8 mouse cellular contexts compared by ENCODE assay signal in genomic region chr17:87797688-87798291, GRCm38 (mm10). TPM values are rescaled to one million over a fixed set of nuclear protein-coding genes. Genes with fewer than 3 reads are reported as not detected.
DNase-seq lines count a peak whose midpoint lies in the region; ATAC-seq and TF ChIP-seq lines count a peak whose summit lies in the region.

Gene Kcnk12 (minus strand): TSS chr17:87797994.

- H3K27me3 ChIP-seq in heart, adult 2 months (ENCODE audit: control insufficient read depth, insufficient read depth, low read length) = peaks cover 24% of the 10 kb centered on the region
- H3K27me3 ChIP-seq in kidney, adult 2 months (replicated peaks; ENCODE audit: control insufficient read depth, insufficient read depth, low read length) = peaks cover 2% of the 10 kb centered on the region; the same call in 1 of the 2 replicates
- peaks cover 87% of the 10 kb centered on the region for H3K27me3 ChIP-seq in limb, embryonic 12.5 days
- H3K27me3 ChIP-seq in neural tube, embryonic 13.5 days = peaks cover 82% of the 10 kb centered on the region

- no peaks in the 10 kb centered on the region for H3K9me3 ChIP-seq in limb, embryonic 12.5 days
- no peaks in the 10 kb centered on the region for H3K9me3 ChIP-seq in neural tube, embryonic 13.5 days

- TF ChIP-seq CTCF in heart, adult 2 months (IDR thresholded peaks at IDR 0.05) = no peak
- TF ChIP-seq CTCF in kidney, adult 2 months (conservative IDR thresholded peaks at IDR 0.05; ENCODE audit: insufficient read depth, insufficient read length, low read depth, low read length) = no peak

- no peaks in the 10 kb centered on the region for H3K4me1 ChIP-seq in heart, adult 2 months (ENCODE audit: control insufficient read depth, insufficient read depth, low read length)
- H3K4me1 ChIP-seq in kidney, adult 2 months (ENCODE audit: control insufficient read depth, insufficient read depth, low read length) = no peaks in the 10 kb centered on the region
- peaks cover 22% of the 10 kb centered on the region for H3K4me1 ChIP-seq in limb, embryonic 12.5 days (replicated peaks)
- H3K4me1 ChIP-seq in neural tube, embryonic 13.5 days (replicated peaks) = peaks cover 27% of the 10 kb centered on the region

- WGBS in heart, adult 2 months = under 1% methylated on average over 46 of the region's 46 CpGs
- WGBS in kidney, adult 2 months = under 1% methylated on average over 46 of the region's 46 CpGs
- 2% methylated on average over 46 of the region's 46 CpGs for whole genome bisulfite sequencing in limb, embryonic 12.5 days
- under 1% methylated on average over 45 of the region's 46 CpGs for WGBS in neural tube, embryonic 13.5 days

- H3K36me3 ChIP-seq in heart, adult 2 months (ENCODE audit: control insufficient read depth, insufficient read depth, low read length) = no peaks in the 10 kb centered on the region
- no peaks in the 10 kb centered on the region for H3K36me3 ChIP-seq in kidney, adult 2 months (ENCODE audit: control insufficient read depth, insufficient read depth, low read length)
- H3K36me3 ChIP-seq in limb, embryonic 12.5 days = no peaks in the 10 kb centered on the region
- H3K36me3 ChIP-seq in neural tube, embryonic 13.5 days = no peaks in the 10 kb centered on the region

- H3K27ac ChIP-seq in heart, adult 2 months = no peak within 1 kb of the TSS
- H3K27ac ChIP-seq in kidney, adult 2 months (ENCODE audit: insufficient read depth, low read depth, low read length) = no peak within 1 kb of the TSS
- H3K27ac ChIP-seq in limb, embryonic 12.5 days = no peak within 1 kb of the TSS
- no peak within 1 kb of the TSS for H3K27ac ChIP-seq in neural tube, embryonic 13.5 days (replicated peaks)

- peak within 1 kb of the TSS; percentile 89 for H3K4me2 ChIP-seq in limb, embryonic 12.5 days
- peak within 1 kb of the TSS; percentile 96 for H3K4me2 ChIP-seq in neural tube, embryonic 13.5 days

- no peaks in the 10 kb centered on the region for H3K79me2 ChIP-seq in heart, adult 2 months (replicated peaks; ENCODE audit: control insufficient read depth, insufficient read depth, low read length)

- intact Hi-C loops in heart, adult 2 months (cut with DNase I) = no loop called here

- DNase-seq in heart, adult 2 months = peak in 1 of 2 experiments; percentile 21
- no peak for DNase-seq in heart, adult 18-20 months
- DNase-seq in cerebellum, adult 18-20 months = peak; percentile 91 to 94
- DNase-seq in forelimb bud, embryonic 11.5 days (ENCODE audit: low read depth, low spot score) = peak; percentile 17
- DNase-seq in kidney, adult 2 months = peak; percentile 19
- no peak for DNase-seq in spleen, postnatal 14 days (ENCODE audit: low spot score in 2 of 2)

- ATAC-seq in limb, embryonic 12.5 days (ENCODE audit: insufficient number of reproducible peaks, insufficient read depth, low FRiP score, low TSS enrichment, low read depth) = peak; percentile 67; the same call in 1 of the 2 replicates
- peak; percentile 80 for ATAC-seq in neural tube, embryonic 13.5 days (ENCODE audit: low read depth)

- no peak for TF ChIP-seq EP300 in heart, adult 2 months (IDR thresholded peaks at IDR 0.05; ENCODE audit: insufficient read depth, low read depth, low read length)

- H3K9ac ChIP-seq in heart, adult 2 months (ENCODE audit: low read depth, low read length) = no peak within 1 kb of the TSS
- 0 out of 2 replicates have a peak within 1 kb of the TSS, but pooled peaks have one; percentile 31 for H3K9ac ChIP-seq in limb, embryonic 12.5 days (replicated peaks)
- H3K9ac ChIP-seq in neural tube, embryonic 13.5 days = peak within 1 kb of the TSS; percentile 64

- TF ChIP-seq POLR2A in heart, adult 2 months (IDR thresholded peaks at IDR 0.05; ENCODE audit: insufficient read depth, low read depth, low read length) = no peak
- TF ChIP-seq POLR2A in kidney, adult 2 months (IDR thresholded peaks at IDR 0.05; ENCODE audit: low read depth, low read length) = no peak

- H3K4me3 ChIP-seq in heart, adult 2 months = peak within 1 kb of the TSS; percentile 19; the same call in 1 of the 2 replicates
- 0 out of 2 replicates have a peak within 1 kb of the TSS, but pooled peaks have one; percentile 14 for H3K4me3 ChIP-seq in kidney, adult 2 months (ENCODE audit: insufficient read depth, low read depth, low read length)
- H3K4me3 ChIP-seq in limb, embryonic 12.5 days (replicated peaks) = peak within 1 kb of the TSS; percentile 46
- peak within 1 kb of the TSS; percentile 52 for H3K4me3 ChIP-seq in neural tube, embryonic 13.5 days

RNA-seq across cellular contexts. Expression of gene Kcnk12, which starts in this region (rescaled TPM):
- total RNA-seq in heart, adult 2 months (2021) = not detected
- 0.18 TPM in 1 of 2 replicates, not detected in the other for polyA plus RNA-seq in heart, adult 2 months (2012; rRNA removed)
- total RNA-seq in heart, adult 18-20 months (2021) = not detected
- polyA plus RNA-seq in kidney, adult 2 months (2012; rRNA removed) = 0.07 TPM in 1 of 2 replicates, not detected in the other
- 0.14 TPM in 1 of 2 replicates, not detected in the other for polyA plus RNA-seq in limb, embryonic 12.5 days (2016; fragmentation: Nextera tagmentation; extraction: Ambion mirVana)
- 0.25 and 0.34 TPM in 2 replicates for polyA plus RNA-seq in neural tube, embryonic 13.5 days (2015; fragmentation: Nextera tagmentation; extraction: Ambion mirVana)

Comparison
In these comparisons a context has a peak if more than half of its experiments do, and no peak if none do; other contexts are left out.
1. Peak in DNase-seq and H3K4me3 ChIP-seq in kidney, adult 2 months; RNA of the gene not detected or under 1 TPM.
2. Peak in ATAC-seq, H3K4me3 ChIP-seq, H3K9ac ChIP-seq and H3K4me2 ChIP-seq in limb, embryonic 12.5 days; RNA of the gene not detected or under 1 TPM.
3. Peak in ATAC-seq, H3K4me3 ChIP-seq, H3K9ac ChIP-seq and H3K4me2 ChIP-seq in neural tube, embryonic 13.5 days; RNA of the gene not detected or under 1 TPM.
4. DNase-seq: peak in cerebellum, adult 18-20 months (2 of 2) and forelimb bud, embryonic 11.5 days (single experiment); none in heart, adult 18-20 months (0 of 2) and spleen, postnatal 14 days (0 of 2).
5. Peak in every context shown above with its lines, with median percentiles within 50 percentile points of each other: H3K4me3 ChIP-seq.